Mouse (Mus musculus) ovary, adult 10 weeks (tissue): ENCODE results near the gene Lsm12. TPM values are rescaled to one million over a fixed set of nuclear protein-coding genes. Genes with fewer than 3 reads are reported as not detected.

Experiments
- polyA plus RNA-seq: library from polyadenylated mRNA; stranded (reverse); fragments of 350-450 nt; fragmentation: Illumina TruSeq; extraction: RNeasy Lipid Tissue Mini Kit (QIAGEN cat#74804); gene quantifications from one replicate; pipeline ENCODE4 v1.2.3, GENCODE M21; 2014

Lsm12 gene
- 73.6 TPM for polyA plus RNA-seq

DNA sequence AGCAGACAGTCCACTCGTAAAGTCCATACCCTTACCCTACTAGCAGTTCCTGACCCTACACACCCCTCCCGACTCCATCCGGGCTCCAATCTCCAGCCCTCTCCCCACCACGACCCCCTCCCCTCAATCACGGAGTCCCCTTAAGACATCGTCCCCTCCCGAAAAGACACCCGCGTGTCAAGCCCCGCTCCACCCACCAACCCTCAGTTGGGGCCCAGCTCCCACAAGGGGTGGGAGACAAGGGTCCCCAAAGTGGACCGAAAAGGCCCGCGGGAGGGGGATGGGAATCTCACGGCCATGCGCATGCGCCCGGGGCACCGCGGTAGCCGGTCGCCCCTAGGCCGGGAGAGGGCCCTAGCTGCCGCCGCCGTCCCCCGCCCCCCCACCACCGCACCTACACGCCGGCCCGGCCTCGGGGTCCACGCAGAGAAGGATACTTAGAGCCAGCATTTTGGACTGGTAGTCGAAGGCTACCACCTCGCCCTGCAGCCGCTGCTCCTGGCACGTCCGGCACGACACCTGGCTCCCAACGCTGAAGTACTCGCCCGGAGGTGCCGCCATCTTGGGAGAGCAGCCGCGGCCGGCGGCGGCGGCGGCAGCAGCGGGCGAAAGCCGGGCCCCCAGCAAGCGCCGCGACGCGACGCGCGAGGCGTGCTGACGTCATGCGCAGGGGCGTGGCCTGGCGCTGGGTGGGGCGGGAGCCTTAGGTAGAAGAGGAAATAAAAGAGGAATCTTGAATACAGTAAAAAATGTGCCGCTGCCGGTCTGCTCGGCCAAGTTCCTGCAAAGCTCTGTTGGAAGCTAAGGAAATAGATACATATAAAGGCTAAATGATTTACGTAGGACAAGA lies at the start of gene Lsm12:
Lsm12 (minus strand) TSS at position 651 of the 850 bp plus-strand sequence.

DNA sequence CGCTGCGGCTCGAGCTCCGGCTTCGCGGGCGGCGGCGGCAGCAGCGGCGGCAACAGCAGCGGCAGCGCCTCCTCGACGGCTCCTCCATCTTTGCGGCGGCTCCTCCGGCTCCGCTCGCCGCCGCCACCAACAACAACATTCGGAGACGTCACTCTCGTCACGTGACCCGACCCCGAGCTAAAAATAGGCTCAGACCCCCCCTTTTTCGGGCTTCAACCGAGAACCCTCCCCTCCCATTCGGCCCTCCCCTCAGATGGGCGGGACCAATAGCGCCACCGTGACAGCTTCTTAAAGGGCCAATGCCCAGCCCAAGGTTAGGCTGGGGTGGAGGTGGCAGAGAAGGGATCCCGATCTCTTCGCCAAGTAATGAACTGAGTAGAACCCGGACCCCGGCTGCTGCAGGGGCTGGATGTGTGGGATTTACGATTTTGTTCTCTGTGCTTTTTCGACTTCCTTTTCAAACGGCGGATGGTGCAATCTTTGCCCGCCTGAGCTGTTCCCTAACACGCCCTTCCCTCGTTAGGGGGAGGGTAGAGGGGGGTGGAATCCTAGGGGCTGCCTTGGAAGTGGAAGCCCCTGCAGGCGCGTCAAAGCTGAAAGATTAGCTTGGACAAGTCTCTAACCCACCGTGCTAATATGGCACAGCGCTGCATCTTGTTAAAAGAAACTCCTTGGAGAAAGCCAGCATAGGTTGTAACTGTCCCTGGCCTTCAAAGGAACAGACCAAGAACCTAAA lies 45.1 kb upstream of the Lsm12 start, which contains the start of gene Hdac5:
Hdac5 (minus strand) TSS at position 161 of the 736 bp plus-strand sequence.

DNA sequence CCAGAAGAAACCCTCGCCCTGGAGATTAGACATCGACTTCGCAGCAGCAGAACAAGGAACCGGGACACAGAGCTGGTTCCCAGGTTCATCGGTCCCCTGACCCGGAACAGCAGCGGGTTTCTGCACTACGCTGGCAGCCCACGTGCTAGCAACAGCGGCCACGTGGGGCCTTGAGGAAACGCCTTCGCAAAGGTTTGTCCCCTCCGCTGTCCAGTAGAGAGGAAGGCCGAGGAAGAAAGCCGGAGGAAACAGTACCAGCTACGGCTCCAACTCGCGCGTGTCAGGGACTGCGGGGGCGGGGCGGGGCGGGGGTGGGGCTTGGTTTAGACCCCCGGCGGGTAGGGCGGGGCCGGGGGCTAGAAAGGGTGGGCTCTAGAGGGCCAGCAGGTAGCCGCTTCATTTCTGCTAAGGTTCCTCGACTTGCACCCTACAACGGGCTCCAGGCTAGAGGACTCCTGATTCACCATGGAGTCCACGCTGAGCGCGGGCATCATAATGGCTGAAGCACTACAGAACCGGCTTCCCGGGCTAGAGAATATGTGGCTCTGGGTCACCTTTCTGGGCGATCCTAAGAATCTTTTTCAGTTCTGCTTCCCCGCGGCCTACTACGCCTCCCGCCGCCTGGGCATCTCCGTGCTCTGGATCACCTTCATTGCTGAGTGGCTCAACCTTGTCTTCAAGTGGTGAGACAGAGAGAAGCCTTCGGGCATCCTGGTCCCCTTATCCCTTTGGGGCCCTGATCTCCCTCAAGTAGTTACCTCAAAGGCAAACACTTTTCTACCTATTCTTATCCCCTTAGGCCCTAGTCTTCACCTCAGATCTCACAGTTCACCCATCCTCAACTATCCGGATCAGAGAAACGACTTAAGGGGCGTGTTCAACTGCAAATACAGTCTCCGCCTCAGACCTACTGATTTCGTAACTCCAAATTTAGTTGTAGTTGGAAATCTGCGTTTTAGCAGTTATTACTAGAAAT lies 4.7 kb upstream of the Lsm12 start, which contains the start of gene G6pc3:
G6pc3 (plus strand) TSS at position 160 of the 976 bp plus-strand sequence.

DNA sequence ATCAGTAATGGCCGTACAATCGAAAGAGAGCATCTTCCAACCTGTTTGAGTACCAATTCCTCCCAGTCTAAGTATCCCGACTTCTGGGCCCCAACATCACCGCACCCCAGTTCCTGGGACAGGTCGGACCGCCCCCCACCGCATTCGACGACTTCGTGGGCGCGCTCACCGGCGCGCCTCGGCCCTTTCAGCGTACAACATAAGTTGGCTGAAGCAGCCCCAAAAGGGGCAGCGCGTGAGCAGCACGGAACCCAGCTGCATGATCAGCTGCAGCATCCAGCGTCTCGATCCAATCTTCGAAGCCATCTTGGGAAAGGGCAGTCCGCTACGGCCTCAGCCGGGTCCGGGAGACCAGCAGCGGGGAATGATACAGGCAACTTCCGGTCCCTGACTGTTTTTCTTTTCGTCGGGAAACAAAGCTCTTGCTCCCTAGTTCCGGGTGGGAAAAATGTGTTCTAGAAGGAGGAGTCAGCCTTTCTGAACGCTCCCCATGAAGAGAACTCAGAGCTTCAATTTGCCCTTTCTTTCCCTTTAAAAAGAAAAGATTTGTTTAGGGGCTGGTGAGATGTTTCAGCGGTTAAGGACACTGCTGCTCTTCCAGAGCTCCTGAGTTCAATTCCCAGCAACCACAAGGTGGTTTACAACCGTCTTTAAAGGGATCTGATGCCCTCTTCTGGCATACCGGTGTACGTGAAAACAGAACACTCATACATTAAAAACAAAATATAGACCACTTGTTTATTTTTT lies 28.9 kb downstream of the Lsm12 start, which contains the start of gene Tmem101:
Tmem101 (minus strand) TSS at position 366 of the 747 bp plus-strand sequence.

DNA sequence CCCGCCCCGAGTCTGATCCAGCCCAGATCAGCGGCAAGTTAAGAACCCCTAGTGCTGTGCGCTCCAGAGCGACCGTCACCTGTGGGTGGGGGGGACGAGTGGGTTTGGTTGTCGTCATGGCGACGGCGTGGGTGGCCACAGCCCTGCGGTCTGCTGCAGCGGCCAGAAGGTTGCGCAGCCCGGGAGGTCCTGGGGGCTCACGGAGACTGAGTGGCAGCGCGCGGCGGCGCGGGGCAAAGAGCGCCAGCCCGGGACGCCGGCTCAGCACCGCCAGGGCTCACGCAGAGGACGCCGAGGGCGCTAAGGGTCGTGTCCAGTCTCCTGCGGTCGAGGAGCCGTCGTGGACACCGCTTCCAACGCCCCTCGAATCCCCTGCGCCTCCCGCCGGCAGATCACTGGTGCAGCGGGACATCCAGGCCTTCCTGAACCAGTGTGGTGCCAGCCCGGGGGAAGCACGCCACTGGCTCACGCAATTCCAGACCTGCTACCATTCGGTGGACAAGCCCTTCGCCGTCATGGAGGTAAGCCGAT lies 39.6 kb downstream of the Lsm12 start, which contains the start of gene Nags:
Nags (plus strand) TSS at position 43 of the 531 bp plus-strand sequence.

Other genes starting within 250 kb of the Lsm12 start
- not detected for gene Sost, start 218.3 kb downstream of the Lsm12 start, polyA plus RNA-seq
- not detected for gene Cfap97d1, start 201.0 kb downstream of the Lsm12 start, polyA plus RNA-seq
- gene Dusp3, start 198.3 kb downstream of the Lsm12 start, polyA plus RNA-seq = 22.0 TPM
- 1.6 TPM for gene Mpp3, start 156.8 kb downstream of the Lsm12 start, polyA plus RNA-seq
- gene Cd300lg, start 143.8 kb downstream of the Lsm12 start, polyA plus RNA-seq = 5.4 TPM
- gene Mpp2, start 96.8 kb downstream of the Lsm12 start, polyA plus RNA-seq = 0.63 TPM
- gene Ppy, start 84.0 kb downstream of the Lsm12 start, polyA plus RNA-seq = not detected
- gene Pyy, start 77.5 kb downstream of the Lsm12 start, polyA plus RNA-seq = not detected
- gene Nags, start 39.8 kb downstream of the Lsm12 start, polyA plus RNA-seq = not detected
- gene Tmem101, start 28.9 kb downstream of the Lsm12 start, polyA plus RNA-seq = 6.0 TPM
- 0.71 TPM for gene G6pc3, start 4.3 kb upstream of the Lsm12 start, polyA plus RNA-seq
- 1.00 TPM for gene Hdac5, start 44.9 kb upstream of the Lsm12 start, polyA plus RNA-seq
- gene BC030867, start 63.6 kb upstream of the Lsm12 start, polyA plus RNA-seq = not detected
- gene Asb16, start 83.4 kb upstream of the Lsm12 start, polyA plus RNA-seq = not detected
- 3.6 TPM for gene Tmub2, start 99.6 kb upstream of the Lsm12 start, polyA plus RNA-seq
- 8.8 TPM for gene Atxn7l3, start 111.3 kb upstream of the Lsm12 start, polyA plus RNA-seq
- 54.4 TPM for gene Ubtf, start 134.4 kb upstream of the Lsm12 start, polyA plus RNA-seq
- not detected for gene Slc4a1, start 180.9 kb upstream of the Lsm12 start, polyA plus RNA-seq
- not detected for gene Rundc3a, start 208.1 kb upstream of the Lsm12 start, polyA plus RNA-seq
- 2.3 TPM for gene Slc25a39, start 222.7 kb upstream of the Lsm12 start, polyA plus RNA-seq
- gene Grn, start 245.0 kb upstream of the Lsm12 start, polyA plus RNA-seq = 10.5 TPM